Mouse (Mus musculus) heart, postnatal 0 days (tissue): ENCODE measurements around the gene Mrtfa.
A peak's percentile ranks its signal among the peaks of the same experiment; 100 is the strongest.

Experiments
- CTCF ChIP-seq: IDR thresholded peaks from 2 replicates; pipeline ENCODE4 v1.5.1; 2016; ENCODE audit warnings: antibody characterized with exemption, control low read depth, low read depth
- EP300 ChIP-seq: IDR thresholded peaks from 2 replicates; pipeline ENCODE4 v1.6.1; 2016; ENCODE audit warnings: antibody characterized with exemption, low read depth

GRCm38 (mm10) chr15:81027378-81028173 lies 163.0 kb downstream of the Mrtfa start:
- peak; percentile 85 for TF ChIP-seq CTCF
- no peak for TF ChIP-seq EP300
